Mouse (Mus musculus): ENCODE data around the gene Zfp3. TPM values are rescaled to one million over a fixed set of nuclear protein-coding genes. Genes with fewer than 3 reads are reported as not detected.

The Zfp3 gene
- total RNA-seq, 1 experiment: 2.1 TPM

DNA sequence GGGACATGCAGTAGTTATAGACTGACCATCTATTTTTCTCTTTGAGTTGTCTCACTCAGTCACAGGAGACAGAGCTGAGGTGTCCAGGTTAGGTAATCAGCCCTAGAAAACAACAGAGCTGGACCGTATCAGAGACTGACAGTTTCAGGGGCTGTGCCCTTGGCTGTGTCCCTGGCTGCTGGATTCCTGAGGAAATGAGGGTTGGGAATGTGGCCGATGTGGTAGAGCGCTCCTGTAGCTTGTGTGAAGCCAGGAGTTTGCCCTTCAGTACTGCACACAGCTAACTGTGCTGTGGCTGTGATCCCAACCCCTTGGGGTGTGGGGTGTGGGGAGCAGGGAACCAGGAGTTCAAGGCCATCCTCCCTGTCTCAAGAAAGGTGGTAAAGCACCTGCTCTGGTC is 42.9 kb upstream of the Zfp3 start:
- peaks cover 46% of the 10 kb centered on the region for H3K36me3 ChIP-seq (ENCODE audit: control insufficient read depth, insufficient read depth, low read length, poor library complexity, severe bottlenecking)
- no peak overlapping the region for H3K27ac ChIP-seq (ENCODE audit: insufficient read depth, low read depth, low read length, poor library complexity, severe bottlenecking)
- no peak overlapping the region for H3K9ac ChIP-seq (ENCODE audit: insufficient read depth, low read depth, low read length, poor library complexity, severe bottlenecking)
- no peak for DNase-seq (ENCODE audit: low read depth, low spot score)
- H3K4me1 ChIP-seq (ENCODE audit: control insufficient read depth in 2 of 2, insufficient read depth in 2 of 2, low read length in 2 of 2, poor library complexity in 1 of 2): no peaks in the 10 kb centered on the region
- TF ChIP-seq MAFK (IDR thresholded peaks at IDR 0.05; ENCODE audit: insufficient read depth, low read depth, low read length): no peak
- no peak for TF ChIP-seq CHD2 (IDR thresholded peaks at IDR 0.05; ENCODE audit: low read depth, low read length)
- no peak for TF ChIP-seq ZC3H11A (IDR thresholded peaks at IDR 0.05; ENCODE audit: borderline replicate concordance, low read depth, low read length)
- TF ChIP-seq HCFC1 (IDR thresholded peaks at IDR 0.05; ENCODE audit: borderline replicate concordance, insufficient read depth, low read length): no peak
- TF ChIP-seq ZNF384 (IDR thresholded peaks at IDR 0.05; ENCODE audit: low read depth, low read length): no peak
- in situ Hi-C loops (cut with MboI; ENCODE audit: low sequenced_read_pairs in 2 of 2, unreplicated experiment in 2 of 2): no loop called here
- H3K9me3 ChIP-seq (ENCODE audit: control insufficient read depth, insufficient read depth, low read depth, low read length): no peaks in the 10 kb centered on the region
- no peak overlapping the region for H3K4me3 ChIP-seq (ENCODE audit: insufficient read depth in 1 of 2, low read depth in 1 of 2, low read length in 2 of 2, poor library complexity in 1 of 2, severe bottlenecking in 1 of 2)

GRCm38 (mm10) chr11:70724706-70725105 is 39.3 kb upstream of the Zfp3 start:
- no peaks in the 10 kb centered on the region for H3K4me1 ChIP-seq (ENCODE audit: control insufficient read depth in 2 of 2, insufficient read depth in 2 of 2, low read length in 2 of 2, poor library complexity in 1 of 2)
- H3K9ac ChIP-seq (ENCODE audit: insufficient read depth, low read depth, low read length, poor library complexity, severe bottlenecking): no peak overlapping the region
- peaks cover 54% of the 10 kb centered on the region for H3K36me3 ChIP-seq (ENCODE audit: control insufficient read depth, insufficient read depth, low read length, poor library complexity, severe bottlenecking)
- H3K4me3 ChIP-seq (ENCODE audit: insufficient read depth in 1 of 2, low read depth in 1 of 2, low read length in 2 of 2, poor library complexity in 1 of 2, severe bottlenecking in 1 of 2): no peak overlapping the region
- H3K27ac ChIP-seq (ENCODE audit: insufficient read depth, low read depth, low read length, poor library complexity, severe bottlenecking): no peak overlapping the region
- H3K9me3 ChIP-seq (ENCODE audit: control insufficient read depth, insufficient read depth, low read depth, low read length): no peaks in the 10 kb centered on the region
- TF ChIP-seq HCFC1 (IDR thresholded peaks at IDR 0.05; ENCODE audit: borderline replicate concordance, insufficient read depth, low read length) (no peak), ZNF384 (IDR thresholded peaks at IDR 0.05; ENCODE audit: low read depth, low read length) (no peak), MAFK (IDR thresholded peaks at IDR 0.05; ENCODE audit: insufficient read depth, low read depth, low read length) (no peak), ZC3H11A (IDR thresholded peaks at IDR 0.05; ENCODE audit: borderline replicate concordance, low read depth, low read length) (no peak), CHD2 (IDR thresholded peaks at IDR 0.05; ENCODE audit: low read depth, low read length) (no peak)
- in situ Hi-C loops (cut with MboI; ENCODE audit: low sequenced_read_pairs in 2 of 2, unreplicated experiment in 2 of 2): no loop called here
- DNase-seq (ENCODE audit: low read depth, low spot score): no peak

DNA sequence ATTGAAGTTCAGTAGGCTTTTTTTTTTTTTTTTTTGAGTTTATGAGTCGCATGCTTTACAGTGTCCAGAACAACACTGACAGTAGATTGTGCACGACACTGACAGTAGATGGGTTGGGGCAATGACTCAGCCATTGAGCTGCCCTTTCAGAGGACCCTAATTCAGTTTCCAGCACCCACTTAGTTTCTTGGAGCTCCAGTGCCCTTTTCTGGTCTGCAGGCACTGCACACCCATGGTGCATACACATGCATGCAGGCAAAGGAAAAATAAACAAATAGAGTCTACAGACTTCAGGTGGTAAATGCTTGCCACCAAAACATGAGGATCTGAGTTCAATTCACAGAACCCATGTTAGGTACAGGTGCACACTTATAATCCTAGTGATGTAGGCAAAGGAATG is 37.4 kb upstream of the Zfp3 start:
- in situ Hi-C loops (cut with MboI; ENCODE audit: low sequenced_read_pairs in 2 of 2, unreplicated experiment in 2 of 2): no loop called here
- H3K36me3 ChIP-seq (ENCODE audit: control insufficient read depth, insufficient read depth, low read length, poor library complexity, severe bottlenecking): peaks cover 46% of the 10 kb centered on the region
- DNase-seq (ENCODE audit: low read depth, low spot score): no peak

DNA sequence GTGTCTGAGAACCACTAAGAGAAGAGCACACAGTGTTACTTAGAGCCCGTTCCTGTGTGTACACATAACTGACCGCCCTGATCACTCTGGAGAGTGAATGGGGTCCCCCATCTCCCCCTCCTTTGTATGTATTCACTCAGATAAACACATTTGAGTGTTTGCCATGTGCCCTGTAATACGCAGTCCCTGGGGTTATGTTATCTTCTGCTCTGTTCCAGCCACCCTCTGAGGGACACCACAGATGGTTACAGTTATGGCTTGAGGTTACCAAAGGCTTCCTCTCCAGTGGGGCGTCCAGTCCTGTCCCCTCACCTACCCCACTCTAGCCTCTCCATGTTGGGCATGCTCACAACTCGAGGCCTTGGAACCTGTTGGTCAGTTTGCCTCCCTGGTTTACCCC is 36.6 kb upstream of the Zfp3 start:
- in situ Hi-C loops (cut with MboI; ENCODE audit: low sequenced_read_pairs in 2 of 2, unreplicated experiment in 2 of 2): no loop called here
- TF ChIP-seq MAFK (IDR thresholded peaks at IDR 0.05; ENCODE audit: insufficient read depth, low read depth, low read length): no peak
- no peak for TF ChIP-seq ZC3H11A (IDR thresholded peaks at IDR 0.05; ENCODE audit: borderline replicate concordance, low read depth, low read length)
- no peak for TF ChIP-seq CHD2 (IDR thresholded peaks at IDR 0.05; ENCODE audit: low read depth, low read length)
- Histone ChIP-seq H3K9ac (ENCODE audit: insufficient read depth, low read depth, low read length, poor library complexity, severe bottlenecking) (no peak overlapping the region), H3K27ac (ENCODE audit: insufficient read depth, low read depth, low read length, poor library complexity, severe bottlenecking) (no peak overlapping the region), H3K9me3 (ENCODE audit: control insufficient read depth, insufficient read depth, low read depth, low read length) (no peaks in the 10 kb centered on the region), H3K4me1 (ENCODE audit: control insufficient read depth in 2 of 2, insufficient read depth in 2 of 2, low read length in 2 of 2, poor library complexity in 1 of 2) (no peaks in the 10 kb centered on the region), H3K4me3 (ENCODE audit: insufficient read depth in 1 of 2, low read depth in 1 of 2, low read length in 2 of 2, poor library complexity in 1 of 2, severe bottlenecking in 1 of 2) (no peak overlapping the region), H3K36me3 (ENCODE audit: control insufficient read depth, insufficient read depth, low read length, poor library complexity, severe bottlenecking) (peaks cover 44% of the 10 kb centered on the region)
- DNase-seq (ENCODE audit: low read depth, low spot score): no peak

More for the DNA sequence above, 37.4 kb upstream of the Zfp3 start:
- H3K9ac ChIP-seq (ENCODE audit: insufficient read depth, low read depth, low read length, poor library complexity, severe bottlenecking): no peak overlapping the region
- no peak overlapping the region for H3K27ac ChIP-seq (ENCODE audit: insufficient read depth, low read depth, low read length, poor library complexity, severe bottlenecking)
- no peak overlapping the region; a peak in 1 of 4 replicates for H3K4me3 ChIP-seq (ENCODE audit: insufficient read depth in 1 of 2, low read depth in 1 of 2, low read length in 2 of 2, poor library complexity in 1 of 2, severe bottlenecking in 1 of 2)
- no peaks in the 10 kb centered on the region for H3K4me1 ChIP-seq (ENCODE audit: control insufficient read depth in 2 of 2, insufficient read depth in 2 of 2, low read length in 2 of 2, poor library complexity in 1 of 2)
- H3K9me3 ChIP-seq (ENCODE audit: control insufficient read depth, insufficient read depth, low read depth, low read length): no peaks in the 10 kb centered on the region
- TF ChIP-seq ZNF384 (IDR thresholded peaks at IDR 0.05; ENCODE audit: low read depth, low read length) (no peak), HCFC1 (IDR thresholded peaks at IDR 0.05; ENCODE audit: borderline replicate concordance, insufficient read depth, low read length) (no peak), MAFK (IDR thresholded peaks at IDR 0.05; ENCODE audit: insufficient read depth, low read depth, low read length) (no peak), CHD2 (IDR thresholded peaks at IDR 0.05; ENCODE audit: low read depth, low read length) (no peak), ZC3H11A (IDR thresholded peaks at IDR 0.05; ENCODE audit: borderline replicate concordance, low read depth, low read length) (no peak)

- in situ Hi-C loops (cut with MboI; ENCODE audit: low sequenced_read_pairs in 2 of 2, unreplicated experiment in 2 of 2): no loop called here
Observed at GRCm38 (mm10) chr11:70730427-70731038, 33.5 kb upstream of the Zfp3 start.

More at GRCm38 (mm10) chr11:70730427-70731038, 33.5 kb upstream of the Zfp3 start:
- Histone ChIP-seq H3K9ac (ENCODE audit: insufficient read depth, low read depth, low read length, poor library complexity, severe bottlenecking) (no peak overlapping the region), H3K4me3 (ENCODE audit: insufficient read depth in 1 of 2, low read depth in 1 of 2, low read length in 2 of 2, poor library complexity in 1 of 2, severe bottlenecking in 1 of 2) (no peak overlapping the region), H3K4me1 (ENCODE audit: control insufficient read depth in 2 of 2, insufficient read depth in 2 of 2, low read length in 2 of 2, poor library complexity in 1 of 2) (no peaks in the 10 kb centered on the region; a peak in 1 of 4 replicates), H3K9me3 (ENCODE audit: control insufficient read depth, insufficient read depth, low read depth, low read length) (no peaks in the 10 kb centered on the region), H3K36me3 (ENCODE audit: control insufficient read depth, insufficient read depth, low read length, poor library complexity, severe bottlenecking) (peaks cover 26% of the 10 kb centered on the region), H3K27ac (ENCODE audit: insufficient read depth, low read depth, low read length, poor library complexity, severe bottlenecking) (no peak overlapping the region)
- DNase-seq (ENCODE audit: low read depth, low spot score): no peak
- TF ChIP-seq ZNF384 (IDR thresholded peaks at IDR 0.05; ENCODE audit: low read depth, low read length): no peak
- TF ChIP-seq CHD2 (IDR thresholded peaks at IDR 0.05; ENCODE audit: low read depth, low read length): no peak
- TF ChIP-seq ZC3H11A (IDR thresholded peaks at IDR 0.05; ENCODE audit: borderline replicate concordance, low read depth, low read length): no peak
- TF ChIP-seq HCFC1 (IDR thresholded peaks at IDR 0.05; ENCODE audit: borderline replicate concordance, insufficient read depth, low read length): no peak
- TF ChIP-seq MAFK (IDR thresholded peaks at IDR 0.05; ENCODE audit: insufficient read depth, low read depth, low read length): no peak
